Mouse (Mus musculus): ENCODE measurements around the gene Relt. TPM values are rescaled to one million over a fixed set of nuclear protein-coding genes. Genes with fewer than 3 reads are reported as not detected.

Gene Relt
- polyA plus RNA-seq, 1 experiment from 2014 or later = 2.1 TPM

DNA sequence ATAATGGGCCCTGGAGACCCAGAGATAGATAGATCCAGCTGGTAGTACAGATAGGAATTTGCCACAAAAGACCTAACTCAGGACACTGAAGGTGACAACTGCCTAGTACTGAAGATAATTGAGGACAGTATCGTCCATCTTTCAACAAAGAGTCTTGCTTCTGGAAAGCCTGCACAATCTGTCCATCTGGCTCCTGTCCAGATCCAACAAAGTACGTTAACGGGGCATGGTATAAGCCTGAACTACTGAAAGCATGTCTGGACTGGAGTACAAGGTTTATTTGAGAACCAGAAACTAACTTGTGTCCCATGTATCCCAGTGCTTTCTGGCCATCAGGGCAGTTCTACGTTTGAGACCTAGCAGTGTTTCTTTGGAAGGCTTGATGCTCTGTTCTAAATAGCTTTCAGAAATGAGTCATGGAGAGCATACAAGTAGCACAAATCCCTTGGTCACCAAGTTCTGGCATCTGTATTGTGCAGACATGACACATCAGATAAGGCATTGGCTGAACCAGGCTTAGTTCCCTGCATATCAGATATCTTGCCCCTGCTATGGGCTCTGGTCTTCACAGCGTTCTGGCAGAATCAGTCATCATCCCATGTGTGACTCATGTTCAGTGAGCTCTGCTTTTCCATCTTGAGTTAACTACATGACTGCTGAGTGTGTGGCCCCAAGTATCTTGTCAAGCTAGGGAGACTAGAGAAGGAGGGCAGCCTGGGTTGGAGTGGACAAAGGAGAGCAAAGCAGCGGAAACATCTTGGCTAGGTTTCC is 23.4 kb downstream of the Relt start:
- no peak for TF ChIP-seq CTCF (IDR thresholded peaks at IDR 0.05; ENCODE audit: low read depth)
- no peak for ATAC-seq (replicated peaks; ENCODE audit: low FRiP score, low read depth)
- no peaks in the 10 kb centered on the region for H3K27me3 ChIP-seq (ENCODE audit: insufficient read depth, low read length)
- no peak overlapping the region for H3K9ac ChIP-seq (ENCODE audit: low read depth, low read length)
- no peak for DNase-seq (ENCODE audit: low spot score)
- H3K4me1 ChIP-seq (replicated peaks; ENCODE audit: insufficient read depth, low read length) = no peaks in the 10 kb centered on the region
- H3K27ac ChIP-seq = no peak overlapping the region
- H3K9me3 ChIP-seq (replicated peaks; ENCODE audit: low read length) = no peaks in the 10 kb centered on the region
- no peak overlapping the region for H3K4me2 ChIP-seq (ENCODE audit: low read length)
- H3K4me3 ChIP-seq (replicated peaks; ENCODE audit: low read depth, low read length) = no peak overlapping the region
- 72% methylated on average over 6 of the region's 6 CpGs for WGBS
- H3K36me3 ChIP-seq (ENCODE audit: insufficient read depth, low read length) = peaks cover 18% of the 10 kb centered on the region

DNA sequence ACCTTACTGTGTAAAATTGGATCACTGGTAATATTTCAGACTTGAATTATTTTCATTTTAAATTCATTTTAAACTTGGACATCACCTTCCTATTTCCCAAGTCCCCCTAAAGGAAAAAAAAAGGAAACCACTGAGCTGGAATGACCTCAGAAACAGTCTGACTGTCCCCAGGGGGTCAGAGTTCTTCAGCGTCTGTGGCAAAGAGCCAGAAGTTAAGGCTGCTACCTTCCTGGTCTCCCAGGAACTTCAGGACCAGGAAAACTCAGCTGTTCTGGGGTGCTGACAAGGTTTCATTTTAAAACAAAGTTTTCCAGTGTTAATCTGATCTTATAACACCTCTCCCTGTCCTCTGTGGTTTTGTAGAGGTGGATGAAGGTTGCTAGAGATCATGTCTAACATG is 25.5 kb downstream of the Relt start:
- no peaks in the 10 kb centered on the region for H3K9me3 ChIP-seq (replicated peaks; ENCODE audit: low read length)
- H3K4me1 ChIP-seq (replicated peaks; ENCODE audit: insufficient read depth, low read length) = no peaks in the 10 kb centered on the region
- ATAC-seq (replicated peaks; ENCODE audit: low FRiP score, low read depth) (no peak), DNase-seq (ENCODE audit: low spot score) (no peak)
- no peak overlapping the region for H3K4me2 ChIP-seq (ENCODE audit: low read length)
- peaks cover 21% of the 10 kb centered on the region for H3K36me3 ChIP-seq (ENCODE audit: insufficient read depth, low read length)
- H3K4me3 ChIP-seq (replicated peaks; ENCODE audit: low read depth, low read length) = no peak overlapping the region
- H3K9ac ChIP-seq (ENCODE audit: low read depth, low read length) = no peak overlapping the region
- H3K27me3 ChIP-seq (ENCODE audit: insufficient read depth, low read length) = no peaks in the 10 kb centered on the region
- H3K27ac ChIP-seq = no peak overlapping the region
- no peak for TF ChIP-seq CTCF (IDR thresholded peaks at IDR 0.05; ENCODE audit: low read depth)
- WGBS = 48% methylated on average over 1 of the region's 1 CpGs

- Histone ChIP-seq H3K4me3 (replicated peaks; ENCODE audit: low read depth, low read length) (no peak overlapping the region), H3K27ac (no peak overlapping the region), H3K4me2 (ENCODE audit: low read length) (no peak overlapping the region), H3K36me3 (ENCODE audit: insufficient read depth, low read length) (peaks cover 21% of the 10 kb centered on the region), H3K9me3 (replicated peaks; ENCODE audit: low read length) (no peaks in the 10 kb centered on the region), H3K27me3 (ENCODE audit: insufficient read depth, low read length) (no peaks in the 10 kb centered on the region), H3K4me1 (replicated peaks; ENCODE audit: insufficient read depth, low read length) (no peaks in the 10 kb centered on the region), H3K9ac (ENCODE audit: low read depth, low read length) (no peak overlapping the region)
- WGBS = 85% methylated on average over 10 of the region's 10 CpGs
- DNase-seq (ENCODE audit: low spot score) (no peak), ATAC-seq (replicated peaks; ENCODE audit: low FRiP score, low read depth) (no peak)
- no peak for TF ChIP-seq CTCF (IDR thresholded peaks at IDR 0.05; ENCODE audit: low read depth)
Observed at GRCm38 (mm10) chr7:100836657-100837056, 26.6 kb downstream of the Relt start.

GRCm38 (mm10) chr7:100835711-100836110 is 27.5 kb downstream of the Relt start:
- 80% methylated on average over 6 of the region's 6 CpGs for WGBS
- H3K36me3 ChIP-seq (ENCODE audit: insufficient read depth, low read length) = peaks cover 21% of the 10 kb centered on the region

DNA sequence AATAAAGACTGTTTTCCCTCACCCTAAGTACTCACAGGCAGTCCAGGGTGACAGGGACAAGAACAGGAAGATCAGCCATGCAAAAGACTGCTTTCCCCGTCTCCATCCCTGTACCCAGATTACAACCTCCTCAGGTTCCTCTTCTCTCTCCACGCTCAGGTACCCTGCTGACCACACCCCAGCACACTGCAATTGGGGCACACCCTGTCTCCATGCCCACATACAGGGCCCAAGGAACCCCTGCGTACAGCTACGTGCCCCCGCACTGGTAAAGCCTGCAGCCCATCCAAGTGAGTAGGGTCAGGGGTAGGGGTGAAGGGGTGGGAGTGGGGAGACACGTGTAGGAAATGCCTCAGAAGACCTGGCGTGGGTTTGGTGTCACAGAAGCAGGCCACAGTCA is 28.1 kb downstream of the Relt start:
- H3K9ac ChIP-seq (ENCODE audit: low read depth, low read length) = no peak overlapping the region
- WGBS = 80% methylated on average over 7 of the region's 7 CpGs
- no peak overlapping the region for H3K4me2 ChIP-seq (ENCODE audit: low read length)
- ATAC-seq (replicated peaks; ENCODE audit: low FRiP score, low read depth) = no peak
- H3K27ac ChIP-seq = no peak overlapping the region
- H3K27me3 ChIP-seq (ENCODE audit: insufficient read depth, low read length) = no peaks in the 10 kb centered on the region
- H3K4me3 ChIP-seq (replicated peaks; ENCODE audit: low read depth, low read length) = no peak overlapping the region
- peaks cover 21% of the 10 kb centered on the region for H3K36me3 ChIP-seq (ENCODE audit: insufficient read depth, low read length)
- DNase-seq (ENCODE audit: low spot score) = no peak
- H3K9me3 ChIP-seq (replicated peaks; ENCODE audit: low read length) = no peaks in the 10 kb centered on the region
- no peak for TF ChIP-seq CTCF (IDR thresholded peaks at IDR 0.05; ENCODE audit: low read depth)
- H3K4me1 ChIP-seq (replicated peaks; ENCODE audit: insufficient read depth, low read length) = no peaks in the 10 kb centered on the region

More at GRCm38 (mm10) chr7:100835711-100836110, 27.5 kb downstream of the Relt start:
- no peak overlapping the region for H3K27ac ChIP-seq
- H3K4me3 ChIP-seq (replicated peaks; ENCODE audit: low read depth, low read length) = no peak overlapping the region
- H3K9me3 ChIP-seq (replicated peaks; ENCODE audit: low read length) = no peaks in the 10 kb centered on the region
- H3K9ac ChIP-seq (ENCODE audit: low read depth, low read length) = no peak overlapping the region
- TF ChIP-seq CTCF (IDR thresholded peaks at IDR 0.05; ENCODE audit: low read depth) = no peak
- no peaks in the 10 kb centered on the region for H3K4me1 ChIP-seq (replicated peaks; ENCODE audit: insufficient read depth, low read length)
- no peak for ATAC-seq (replicated peaks; ENCODE audit: low FRiP score, low read depth)
- no peaks in the 10 kb centered on the region for H3K27me3 ChIP-seq (ENCODE audit: insufficient read depth, low read length)
- DNase-seq (ENCODE audit: low spot score) = no peak
- no peak overlapping the region for H3K4me2 ChIP-seq (ENCODE audit: low read length)

DNA sequence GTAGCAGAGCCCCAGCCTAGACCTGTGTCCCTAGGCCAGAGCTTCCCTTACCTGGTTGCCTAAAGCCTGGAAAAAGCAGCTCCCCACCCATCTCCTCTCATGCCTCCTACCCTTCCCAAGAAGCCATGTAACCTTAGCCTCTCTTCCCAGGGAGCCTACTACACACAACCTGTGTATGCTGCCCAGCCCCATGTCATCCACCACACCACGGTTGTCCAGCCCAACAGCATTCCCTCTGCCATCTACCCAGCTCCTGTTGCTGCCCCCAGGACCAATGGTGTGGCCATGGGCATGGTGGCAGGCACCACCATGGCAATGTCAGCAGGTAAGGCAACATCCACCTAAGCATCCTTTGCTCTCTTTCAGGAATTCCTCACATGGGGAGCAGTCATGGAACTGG is 29.4 kb downstream of the Relt start:
- ATAC-seq (replicated peaks; ENCODE audit: low FRiP score, low read depth) (no peak), DNase-seq (ENCODE audit: low spot score) (no peak)
- peaks cover 21% of the 10 kb centered on the region for H3K36me3 ChIP-seq (ENCODE audit: insufficient read depth, low read length)
- H3K9ac ChIP-seq (ENCODE audit: low read depth, low read length) = no peak overlapping the region
- no peaks in the 10 kb centered on the region for H3K27me3 ChIP-seq (ENCODE audit: insufficient read depth, low read length)
- H3K4me1 ChIP-seq (replicated peaks; ENCODE audit: insufficient read depth, low read length) = no peaks in the 10 kb centered on the region
- H3K4me2 ChIP-seq (ENCODE audit: low read length) = no peak overlapping the region
- H3K9me3 ChIP-seq (replicated peaks; ENCODE audit: low read length) = no peaks in the 10 kb centered on the region
- WGBS = 100% methylated on average over 1 of the region's 1 CpGs
- TF ChIP-seq CTCF (IDR thresholded peaks at IDR 0.05; ENCODE audit: low read depth) = no peak
- no peak overlapping the region for H3K4me3 ChIP-seq (replicated peaks; ENCODE audit: low read depth, low read length)
- no peak overlapping the region for H3K27ac ChIP-seq

DNA sequence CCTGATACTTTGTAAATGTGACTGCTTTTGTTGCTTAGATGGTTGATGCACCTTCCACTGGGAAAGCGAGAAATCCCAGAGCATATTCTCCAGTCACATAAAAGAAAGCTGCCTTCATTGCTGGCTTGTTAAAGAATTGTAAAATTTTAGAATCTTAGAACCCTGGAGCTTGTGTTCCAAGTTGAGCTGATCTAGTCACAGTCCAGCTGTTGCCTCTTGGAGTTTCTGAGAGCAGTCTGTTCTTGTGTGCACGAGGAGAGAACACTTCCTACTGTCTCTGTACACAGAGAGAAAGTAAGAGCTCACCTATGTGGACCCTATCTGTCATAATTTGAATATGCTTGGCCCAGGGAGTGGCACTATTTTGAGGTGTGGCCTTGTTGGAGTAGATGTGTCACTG is 34.7 kb downstream of the Relt start:
- ATAC-seq (replicated peaks; ENCODE audit: low FRiP score, low read depth) (no peak), DNase-seq (ENCODE audit: low spot score) (no peak)
- WGBS = 85% methylated on average over 2 of the region's 2 CpGs
- H3K27me3 ChIP-seq (ENCODE audit: insufficient read depth, low read length) = no peaks in the 10 kb centered on the region
- TF ChIP-seq CTCF (IDR thresholded peaks at IDR 0.05; ENCODE audit: low read depth) = no peak
- no peaks in the 10 kb centered on the region for H3K36me3 ChIP-seq (ENCODE audit: insufficient read depth, low read length)
- H3K27ac ChIP-seq = no peak overlapping the region
- no peaks in the 10 kb centered on the region for H3K9me3 ChIP-seq (replicated peaks; ENCODE audit: low read length)
- H3K4me2 ChIP-seq (ENCODE audit: low read length) = no peak overlapping the region
- no peak overlapping the region for H3K4me3 ChIP-seq (replicated peaks; ENCODE audit: low read depth, low read length)
- no peaks in the 10 kb centered on the region for H3K4me1 ChIP-seq (replicated peaks; ENCODE audit: insufficient read depth, low read length)
- H3K9ac ChIP-seq (ENCODE audit: low read depth, low read length) = no peak overlapping the region
